Mouse (Mus musculus) liver, adult 2 months (tissue): ENCODE results near the gene Apol8. TPM values are rescaled to one million over a fixed set of nuclear protein-coding genes. Genes with fewer than 3 reads are reported as not detected.

Experiments
- DNase-seq: peaks from one replicate; pipeline ENCODE4 v3.0.0-alpha.2; 2011; ENCODE audit warnings: low read depth, low spot score; ENCODE audit errors: extremely low read depth
- H3K27ac ChIP-seq: fragments of 200-500 bp; replicated peaks from 2 replicates; pipeline ENCODE4 v1.5.1; 2012; ENCODE audit warnings: low read depth, mild to moderate bottlenecking, control low read depth, inconsistent platforms, low read length; ENCODE audit not compliant: insufficient read depth
- H3K27me3 ChIP-seq: fragments of 200-500 bp; 2 replicates; pipeline ENCODE4 v1.6.1; 2012; ENCODE audit warnings: mild to moderate bottlenecking, moderate library complexity, low read length, inconsistent platforms; ENCODE audit not compliant: control insufficient read depth, insufficient read depth
- H3K36me3 ChIP-seq: fragments of 200-500 bp; 2 replicates; pipeline ENCODE4 v1.6.1; 2012; ENCODE audit warnings: low read length, inconsistent platforms; ENCODE audit not compliant: control insufficient read depth, insufficient read depth
- H3K4me1 ChIP-seq: fragments of 200-500 bp; 2 replicates; pipeline ENCODE4 v1.6.1; 2011; ENCODE audit warnings: low read length; ENCODE audit not compliant: control insufficient read depth, insufficient read depth
- H3K4me3 ChIP-seq: fragments of 200-500 bp; 2 replicates; pipeline ENCODE4 v1.5.1; 2011; ENCODE audit warnings: low read depth, mild to moderate bottlenecking, control low read depth, low read length, moderate library complexity; ENCODE audit not compliant: insufficient read depth
- H3K79me2 ChIP-seq: fragments of 200-500 bp; 2 replicates; pipeline ENCODE4 v1.6.1; 2012; ENCODE audit warnings: inconsistent platforms, mild to moderate bottlenecking, low read length, moderate library complexity; ENCODE audit not compliant: control insufficient read depth, insufficient read depth
- H3K9ac ChIP-seq: fragments of 200-500 bp; 2 replicates; pipeline ENCODE4 v1.6.1; 2012; ENCODE audit warnings: low read depth, mild to moderate bottlenecking, control low read depth, inconsistent platforms, low read length
- CTCF ChIP-seq: fragments of 200-500 bp; IDR thresholded peaks from 2 replicates; pipeline ENCODE4 v1.5.1; 2011; ENCODE audit warnings: low read depth, low read length, control low read depth
- POLR2A ChIP-seq: fragments of 200-500 bp; IDR thresholded peaks from 2 replicates; pipeline ENCODE4 v1.6.1; 2011; ENCODE audit warnings: low read length, control low read depth; ENCODE audit not compliant: insufficient read depth; ENCODE audit errors: extremely low read depth
- WGBS: fragments of 180-500 bp; shearing (Covaris S2); methylation state at CpG from one replicate; pipeline ENCODE4 v1.1.7; 2018; 5-methylcytosine and 5-hydroxymethylcytosine counted together
- polyA plus RNA-seq: library from polyadenylated mRNA; depleted of rRNA; stranded (reverse); fragments of >200 nt; gene quantifications from 2 replicates; pipeline ENCODE4 v1.2.3, GENCODE M21; 2012
- total RNA-seq: library from RNA; depleted of rRNA; stranded (reverse); fragments of >200 nt; gene quantifications from 2 replicates; pipeline ENCODE4 v1.2.3, GENCODE M21; 2014

Gene Apol8
- total and polyA plus RNA-seq, 2 experiments, result 0.09 TPM; not detected in 1

- WGBS, result 50% methylated on average over 4 of the region's 4 CpGs
- Histone ChIP-seq H3K4me3 (no peak overlapping the region), H3K36me3 (peaks cover 16% of the 10 kb centered on the region; the same call in 1 of the 2 replicates), H3K27me3 (no peaks in the 10 kb centered on the region), H3K27ac (peak overlapping the region; percentile 27), H3K4me1 (peaks cover 26% of the 10 kb centered on the region), H3K9ac (no peak overlapping the region), H3K79me2 (peaks cover 54% of the 10 kb centered on the region)
- no peak for TF ChIP-seq CTCF
- TF ChIP-seq POLR2A, result no peak
- DNase-seq, result no peak
Measured at GRCm38 (mm10) chr15:77801188-77801587, 44.4 kb upstream of the Apol8 start.

- no peaks in the 10 kb centered on the region for H3K27me3 ChIP-seq
- peaks cover 53% of the 10 kb centered on the region for H3K79me2 ChIP-seq
- peaks cover 26% of the 10 kb centered on the region for H3K4me1 ChIP-seq
- no peak overlapping the region for H3K4me3 ChIP-seq
- DNase-seq, result peak; percentile 66
- no peak overlapping the region for H3K9ac ChIP-seq
- TF ChIP-seq CTCF (no peak), POLR2A (no peak)
- H3K36me3 ChIP-seq, result peaks cover 14% of the 10 kb centered on the region; the same call in 1 of the 2 replicates
- H3K27ac ChIP-seq, result peak overlapping the region; percentile 27
Measured at GRCm38 (mm10) chr15:77800511-77800910, 43.7 kb upstream of the Apol8 start.

- no peaks in the 10 kb centered on the region for H3K27me3 ChIP-seq
- no peak overlapping the region for H3K4me3 ChIP-seq
- no peak for DNase-seq
- peaks cover 26% of the 10 kb centered on the region for H3K4me1 ChIP-seq
- H3K27ac ChIP-seq, result peak overlapping the region; percentile 18; the same call in 1 of the 2 replicates
- WGBS, result 81% methylated on average over 8 of the region's 8 CpGs
- no peak overlapping the region for H3K9ac ChIP-seq
- peaks cover 52% of the 10 kb centered on the region for H3K79me2 ChIP-seq
- H3K36me3 ChIP-seq, result peaks cover 11% of the 10 kb centered on the region; the same call in 1 of the 2 replicates
- TF ChIP-seq POLR2A (no peak), CTCF (no peak)
Measured at GRCm38 (mm10) chr15:77799491-77800474, 43.0 kb upstream of the Apol8 start.

GRCm38 (mm10) chr15:77798664-77799490, 42.1 kb upstream of the Apol8 start:
- no peaks in the 10 kb centered on the region for H3K27me3 ChIP-seq
- no peak for TF ChIP-seq CTCF
- no peak for TF ChIP-seq POLR2A
- H3K9ac ChIP-seq, result 0 out of 2 replicates have a peak overlapping the region, but pooled peaks have one; percentile 9
- H3K4me1 ChIP-seq, result peaks cover 26% of the 10 kb centered on the region
- H3K27ac ChIP-seq, result peak overlapping the region; percentile 12
- H3K79me2 ChIP-seq, result peaks cover 45% of the 10 kb centered on the region
- WGBS, result 53% methylated on average over 14 of the region's 14 CpGs
- no peak overlapping the region for H3K4me3 ChIP-seq
- peaks cover 9% of the 10 kb centered on the region; the same call in 1 of the 2 replicates for H3K36me3 ChIP-seq
- no peak for DNase-seq

- TF ChIP-seq POLR2A, result no peak
- no peak for TF ChIP-seq CTCF
- DNase-seq, result peak; percentile 40
- H3K4me3 ChIP-seq, result no peak overlapping the region
- H3K9ac ChIP-seq, result no peak overlapping the region
- WGBS, result 46% methylated on average over 14 of the region's 14 CpGs
- H3K27me3 ChIP-seq, result no peaks in the 10 kb centered on the region
- H3K79me2 ChIP-seq, result peaks cover 38% of the 10 kb centered on the region
- H3K36me3 ChIP-seq, result peaks cover 8% of the 10 kb centered on the region; the same call in 1 of the 2 replicates
- H3K27ac ChIP-seq, result peak overlapping the region; percentile 12; the same call in 1 of the 2 replicates
- peaks cover 26% of the 10 kb centered on the region for H3K4me1 ChIP-seq
Measured at GRCm38 (mm10) chr15:77797609-77798411, 41.0 kb upstream of the Apol8 start.
